14 mouse cellular contexts compared by ENCODE assay signal in the genomic region with DNA sequence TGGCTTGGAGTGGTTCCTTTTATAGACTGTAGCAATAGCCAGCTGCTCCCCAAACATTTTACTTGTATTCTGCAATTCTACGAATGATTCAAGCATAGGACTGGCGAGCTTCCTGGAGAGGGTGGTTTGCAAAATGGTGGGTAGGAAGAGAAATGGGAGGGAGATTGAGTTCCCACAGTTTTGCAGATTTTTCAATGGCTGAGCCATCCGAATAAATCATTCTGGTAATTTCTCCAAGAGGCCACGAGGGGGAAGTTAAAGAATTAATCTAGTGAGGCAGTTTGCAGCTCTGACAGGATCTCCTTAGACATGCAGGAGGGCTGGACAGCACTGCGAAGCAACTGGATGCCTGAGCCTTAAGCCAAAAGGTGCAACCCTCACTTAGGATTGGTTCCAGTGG.
DNase-seq lines count a peak whose midpoint lies in the region; ATAC-seq and TF ChIP-seq lines count a peak whose summit lies in the region.
"Had no signal": no experiment of that assay in that cellular context is flagged by ENCODE, and none has a peak within 500 bp of the region (broad histone marks: within the 10 kb centered on the region; RNA-seq: fewer than 3 reads in every experiment).

No protein-coding gene starts in this region.

- H3K36me3 ChIP-seq in midbrain, postnatal 0 days (ENCODE audit: insufficient read depth, low read length), result peaks cover 28% of the 10 kb centered on the region
- H3K36me3 ChIP-seq in midbrain, embryonic 10.5 days, result no peaks in the 10 kb centered on the region
- H3K36me3 ChIP-seq: kidney, embryonic 15.5 days; midbrain, embryonic 12.5 days had no signal

- H3K4me2 ChIP-seq in midbrain, postnatal 0 days (ENCODE audit: low read depth, low read length, poor library complexity, severe bottlenecking), result no peak overlapping the region
- H3K4me2 ChIP-seq: kidney, embryonic 15.5 days; midbrain, embryonic 12.5 days had no signal

- DNase-seq in embryo, embryonic 10.5 days (ENCODE audit: low spot score), result peak; percentile 27
- DNase-seq in embryo, embryonic 10 days (ENCODE audit: low spot score), result no peak
- DNase-seq in kidney, adult 9 months, result peak; percentile 11
- no peak for DNase-seq in kidney, adult 11 months
- DNase-seq in midbrain, postnatal 0 days (ENCODE audit: low spot score), result peak; percentile 67
- no peak for DNase-seq in midbrain, embryonic 10.5 days (ENCODE audit: low spot score)
- no peak for DNase-seq in Muller cell, postnatal 12 days (ENCODE audit: inconsistent ontology term)
- DNase-seq: heart, adult 11 months; heart, postnatal 14 days; lung, adult 2 months had no signal

- peak; percentile 64 for TF ChIP-seq CTCF in midbrain, postnatal 0 days (IDR thresholded peaks at IDR 0.05)

- no peak overlapping the region for H3K9ac ChIP-seq in midbrain, postnatal 0 days (replicated peaks; ENCODE audit: low read length, poor library complexity, severe bottlenecking)
- H3K9ac ChIP-seq: kidney, embryonic 15.5 days; midbrain, embryonic 12.5 days had no signal

- no peak overlapping the region for H3K27ac ChIP-seq in midbrain, postnatal 0 days (ENCODE audit: low read depth, low read length)
- H3K27ac ChIP-seq in midbrain, embryonic 10.5 days (replicated peaks), result no peak overlapping the region
- H3K27ac ChIP-seq: kidney, embryonic 15.5 days; midbrain, embryonic 12.5 days had no signal

- no peaks in the 10 kb centered on the region for H3K27me3 ChIP-seq in midbrain, postnatal 0 days (ENCODE audit: insufficient read depth, low read length)
- H3K27me3 ChIP-seq in midbrain, embryonic 10.5 days (ENCODE audit: low read depth, poor library complexity, severe bottlenecking), result peaks cover 14% of the 10 kb centered on the region
- H3K27me3 ChIP-seq: midbrain, embryonic 12.5 days had no signal

- peaks cover 10% of the 10 kb centered on the region; the same call in 1 of the 2 replicates for H3K4me1 ChIP-seq in midbrain, postnatal 0 days (ENCODE audit: insufficient read depth, low read length)
- H3K4me1 ChIP-seq in midbrain, embryonic 10.5 days, result peaks cover 36% of the 10 kb centered on the region

- no peak overlapping the region for H3K4me3 ChIP-seq in midbrain, postnatal 0 days (ENCODE audit: low read depth, low read length)
- no peak overlapping the region for H3K4me3 ChIP-seq in midbrain, embryonic 10.5 days
- H3K4me3 ChIP-seq: erythroblast, embryonic 14.5 days; kidney, embryonic 15.5 days; midbrain, embryonic 12.5 days had no signal

- H3K9me3 ChIP-seq in midbrain, postnatal 0 days (ENCODE audit: low read length), result no peaks in the 10 kb centered on the region
- H3K9me3 ChIP-seq in midbrain, embryonic 10.5 days (replicated peaks), result no peaks in the 10 kb centered on the region
- H3K9me3 ChIP-seq: kidney, embryonic 15.5 days; midbrain, embryonic 12.5 days had no signal

- WGBS in midbrain, postnatal 0 days, result 56% methylated on average over 5 of the region's 5 CpGs
- WGBS in midbrain, embryonic 10.5 days, result 70% methylated on average over 5 of the region's 5 CpGs

- ATAC-seq in midbrain, postnatal 0 days (ENCODE audit: low FRiP score), result no peak
- no peak for ATAC-seq in cerebellum, adult (ENCODE audit: insufficient number of reproducible peaks, low FRiP score, low TSS enrichment)

Comparison
In these comparisons a context has a peak if more than half of its experiments do, and no peak if none do; other contexts are left out.
1. DNase-seq: peak in embryo, embryonic 10.5 days (single experiment), kidney, adult 9 months (single experiment) and midbrain, postnatal 0 days (single experiment); none in embryo, embryonic 10 days (single experiment), kidney, adult 11 months (single experiment), midbrain, embryonic 10.5 days (single experiment) and Muller cell, postnatal 12 days (single experiment).